Mouse (Mus musculus): Measurements from ENCODE around the gene Fuom. TPM values are rescaled to one million over a fixed set of nuclear protein-coding genes. Genes with fewer than 3 reads are reported as not detected.

Fuom gene
- 85.6 TPM for polyA plus RNA-seq (2014; fragmentation: Illumina TruSeq; extraction: RNeasy Lipid Tissue Mini Kit (QIAGEN cat#74804); ENCODE audit: low read depth, low replicate concordance)

GRCm38 (mm10) chr7:140101993-140102860, at the start of gene Fuom:
TSS of gene Fuom (minus strand) at chr7:140102441.

GRCm38 (mm10) chr7:140137135-140138020, 35.1 kb upstream of the Fuom start, which contains the start of gene Mtg1:
TSS of gene Mtg1 (plus strand) at chr7:140137564.

DNA sequence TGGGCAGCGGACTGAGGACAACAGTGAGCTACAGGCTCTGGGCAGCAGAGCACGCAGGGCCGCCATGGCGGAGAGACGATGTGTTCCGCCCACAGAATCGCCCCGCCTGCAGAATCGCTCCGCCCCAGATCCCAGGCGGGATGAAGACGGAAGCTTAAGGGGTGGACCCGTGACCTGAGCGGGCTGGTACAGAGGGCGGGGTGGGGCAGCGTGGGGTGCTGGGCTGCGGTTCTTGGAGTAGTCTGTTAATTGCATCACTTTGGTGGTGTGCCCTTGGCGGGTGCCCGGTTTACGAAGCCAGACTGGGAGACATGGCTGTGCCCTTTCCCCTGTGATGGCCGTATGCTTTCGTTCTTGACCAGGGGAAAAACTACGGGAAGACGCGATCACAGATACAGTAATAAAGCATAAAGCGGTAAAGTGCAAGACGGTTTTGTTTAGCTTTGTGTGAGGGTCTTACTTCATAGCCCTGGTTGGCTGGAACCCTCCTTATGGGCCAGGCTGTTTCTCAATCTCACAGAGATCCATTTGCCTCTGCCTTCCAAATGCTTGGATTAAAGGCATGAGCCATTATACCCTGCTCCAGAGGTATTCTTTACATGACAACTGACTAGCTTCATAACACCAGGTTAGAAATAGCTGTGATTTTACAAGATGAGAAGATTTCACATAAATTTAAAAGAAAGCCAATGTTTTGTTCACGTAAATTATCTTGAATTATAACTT, 14.3 kb upstream of the Fuom start, which contains the start of gene Echs1:
Echs1 (minus strand) TSS at position 148 of the 726 bp plus-strand sequence.

GRCm38 (mm10) chr7:140115583-140116328, 13.5 kb upstream of the Fuom start, which contains the start of gene Paox:
TSS of gene Paox (plus strand) at chr7:140115799.

GRCm38 (mm10) chr7:140092924-140093528, 9.2 kb downstream of the Fuom start, which contains the start of gene Prap1:
TSS of gene Prap1 (plus strand) at chr7:140093395.

DNA sequence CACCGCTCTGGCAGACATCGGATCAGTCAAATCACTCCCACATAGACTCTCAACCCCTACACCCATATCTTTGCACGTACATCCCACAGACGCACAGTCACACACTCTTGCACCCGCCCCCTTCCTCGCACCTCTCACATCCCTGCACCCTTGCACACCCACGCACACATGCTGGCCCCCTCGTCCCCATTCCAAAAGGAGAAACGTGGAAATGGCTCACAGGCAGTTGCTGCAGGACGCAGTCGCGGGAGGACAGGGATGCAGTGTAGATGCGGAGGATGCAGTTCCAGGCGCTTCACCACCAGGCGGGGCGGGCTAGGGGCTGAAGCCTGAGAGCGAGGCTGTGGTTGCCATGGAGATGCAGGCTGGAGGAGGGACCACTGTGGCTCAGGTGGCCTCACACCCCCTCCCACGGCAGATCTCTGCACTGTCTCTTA, 20.0 kb downstream of the Fuom start, which contains the start of gene Caly:
Caly (minus strand) TSS at position 307 of the 437 bp plus-strand sequence.

GRCm38 (mm10) chr7:140048361-140049114, 53.7 kb downstream of the Fuom start, which contains the start of gene Msx3:
TSS of gene Msx3 (minus strand) at chr7:140049089.

Other genes with a start within 250 kb of the Fuom start
- gene Kndc1, start 207.7 kb downstream of the Fuom start, polyA plus RNA-seq (2014; fragmentation: Illumina TruSeq; extraction: RNeasy Lipid Tissue Mini Kit (QIAGEN cat#74804); ENCODE audit: low read depth, low replicate concordance), result not detected
- gene Utf1, start 158.7 kb downstream of the Fuom start, polyA plus RNA-seq (2014; fragmentation: Illumina TruSeq; extraction: RNeasy Lipid Tissue Mini Kit (QIAGEN cat#74804); ENCODE audit: low read depth, low replicate concordance), result not detected
- gene 6430531B16Rik, start 123.7 kb downstream of the Fuom start, polyA plus RNA-seq (2014; fragmentation: Illumina TruSeq; extraction: RNeasy Lipid Tissue Mini Kit (QIAGEN cat#74804); ENCODE audit: low read depth, low replicate concordance), result not detected
- gene Adam8, start 109.9 kb downstream of the Fuom start, polyA plus RNA-seq (2014; fragmentation: Illumina TruSeq; extraction: RNeasy Lipid Tissue Mini Kit (QIAGEN cat#74804); ENCODE audit: low read depth, low replicate concordance), result 1.9 TPM
- 14.5 TPM for gene Zfp511, start 66.0 kb downstream of the Fuom start, polyA plus RNA-seq (2014; fragmentation: Illumina TruSeq; extraction: RNeasy Lipid Tissue Mini Kit (QIAGEN cat#74804); ENCODE audit: low read depth, low replicate concordance)
- gene Tubgcp2, start 65.8 kb downstream of the Fuom start, polyA plus RNA-seq (2014; fragmentation: Illumina TruSeq; extraction: RNeasy Lipid Tissue Mini Kit (QIAGEN cat#74804); ENCODE audit: low read depth, low replicate concordance), result 20.2 TPM
- gene Msx3, start 53.4 kb downstream of the Fuom start, polyA plus RNA-seq (2014; fragmentation: Illumina TruSeq; extraction: RNeasy Lipid Tissue Mini Kit (QIAGEN cat#74804); ENCODE audit: low read depth, low replicate concordance), result not detected
- gene Caly, start 19.9 kb downstream of the Fuom start, polyA plus RNA-seq (2014; fragmentation: Illumina TruSeq; extraction: RNeasy Lipid Tissue Mini Kit (QIAGEN cat#74804); ENCODE audit: low read depth, low replicate concordance), result not detected
- gene Prap1, start 9.0 kb downstream of the Fuom start, polyA plus RNA-seq (2014; fragmentation: Illumina TruSeq; extraction: RNeasy Lipid Tissue Mini Kit (QIAGEN cat#74804); ENCODE audit: low read depth, low replicate concordance), result not detected
- gene Paox, start 13.4 kb upstream of the Fuom start, polyA plus RNA-seq (2014; fragmentation: Illumina TruSeq; extraction: RNeasy Lipid Tissue Mini Kit (QIAGEN cat#74804); ENCODE audit: low read depth, low replicate concordance), result 6.8 TPM
- 535 TPM for gene Echs1, start 14.0 kb upstream of the Fuom start, polyA plus RNA-seq (2014; fragmentation: Illumina TruSeq; extraction: RNeasy Lipid Tissue Mini Kit (QIAGEN cat#74804); ENCODE audit: low read depth, low replicate concordance)
- gene Mtg1, start 35.1 kb upstream of the Fuom start, polyA plus RNA-seq (2014; fragmentation: Illumina TruSeq; extraction: RNeasy Lipid Tissue Mini Kit (QIAGEN cat#74804); ENCODE audit: low read depth, low replicate concordance), result 41.4 TPM
- gene Sprn, start 52.4 kb upstream of the Fuom start, polyA plus RNA-seq (2014; fragmentation: Illumina TruSeq; extraction: RNeasy Lipid Tissue Mini Kit (QIAGEN cat#74804); ENCODE audit: low read depth, low replicate concordance), result 0.63 TPM
- gene Olfr522, start 62.3 kb upstream of the Fuom start, polyA plus RNA-seq (2014; fragmentation: Illumina TruSeq; extraction: RNeasy Lipid Tissue Mini Kit (QIAGEN cat#74804); ENCODE audit: low read depth, low replicate concordance), result not detected
- gene Olfr523, start 70.8 kb upstream of the Fuom start, polyA plus RNA-seq (2014; fragmentation: Illumina TruSeq; extraction: RNeasy Lipid Tissue Mini Kit (QIAGEN cat#74804); ENCODE audit: low read depth, low replicate concordance), result not detected
- not detected for gene Olfr524, start 103.5 kb upstream of the Fuom start, polyA plus RNA-seq (2014; fragmentation: Illumina TruSeq; extraction: RNeasy Lipid Tissue Mini Kit (QIAGEN cat#74804); ENCODE audit: low read depth, low replicate concordance)
- 0.13 TPM for gene Cd163l1, start 115.8 kb upstream of the Fuom start, polyA plus RNA-seq (2014; fragmentation: Illumina TruSeq; extraction: RNeasy Lipid Tissue Mini Kit (QIAGEN cat#74804); ENCODE audit: low read depth, low replicate concordance)
- not detected for gene 5830411N06Rik, start 144.8 kb upstream of the Fuom start, polyA plus RNA-seq (2014; fragmentation: Illumina TruSeq; extraction: RNeasy Lipid Tissue Mini Kit (QIAGEN cat#74804); ENCODE audit: low read depth, low replicate concordance)
- gene Olfr525, start 218.4 kb upstream of the Fuom start, polyA plus RNA-seq (2014; fragmentation: Illumina TruSeq; extraction: RNeasy Lipid Tissue Mini Kit (QIAGEN cat#74804); ENCODE audit: low read depth, low replicate concordance), result not detected
- gene Olfr527, start 231.6 kb upstream of the Fuom start, polyA plus RNA-seq (2014; fragmentation: Illumina TruSeq; extraction: RNeasy Lipid Tissue Mini Kit (QIAGEN cat#74804); ENCODE audit: low read depth, low replicate concordance), result not detected